Mouse (Mus musculus) spleen, adult 2 months (tissue): ENCODE data around the gene Ccl26. TPM values are rescaled to one million over a fixed set of nuclear protein-coding genes. Genes with fewer than 3 reads are reported as not detected.

Source experiments
- DNase-seq, 2 experiments: peaks; one replicate each; pipeline versions ENCODE4 v3.0.0 to v3.0.0-alpha.2; 2012 to 2021; ENCODE audit warnings: low spot score in 2 of 2, low read depth in 1 of 2
- H3K27ac ChIP-seq: fragments of 200-500 bp; 2 replicates; pipeline ENCODE4 v1.5.1; 2012; ENCODE audit warnings: low read length, inconsistent platforms; ENCODE audit not compliant: insufficient read depth
- H3K27me3 ChIP-seq: fragments of 200-500 bp; 2 replicates; pipeline ENCODE4 v1.6.1; 2012; ENCODE audit warnings: mild to moderate bottlenecking, moderate library complexity, low read length, inconsistent platforms; ENCODE audit not compliant: control insufficient read depth, insufficient read depth
- H3K36me3 ChIP-seq: fragments of 200-500 bp; 2 replicates; pipeline ENCODE4 v1.6.1; 2012; ENCODE audit warnings: mild to moderate bottlenecking, low read length, inconsistent platforms; ENCODE audit not compliant: control insufficient read depth, insufficient read depth
- H3K4me1 ChIP-seq: fragments of 200-500 bp; 2 replicates; pipeline ENCODE4 v1.6.1; 2011; ENCODE audit warnings: inconsistent platforms; ENCODE audit not compliant: control insufficient read depth, insufficient read depth, insufficient read length
- H3K4me3 ChIP-seq: fragments of 200-500 bp; 2 replicates; pipeline ENCODE4 v1.5.1; 2011; ENCODE audit warnings: mild to moderate bottlenecking, inconsistent platforms; ENCODE audit not compliant: insufficient read depth, insufficient read length; ENCODE audit errors: extremely low read depth
- CTCF ChIP-seq: fragments of 200-500 bp; IDR thresholded peaks from 2 replicates; pipeline ENCODE4 v1.5.1; 2011; ENCODE audit warnings: mild to moderate bottlenecking, inconsistent platforms; ENCODE audit not compliant: insufficient read depth, insufficient read length, insufficient replicate concordance; ENCODE audit errors: extremely low read depth
- POLR2A ChIP-seq: fragments of 200-500 bp; IDR thresholded peaks from 2 replicates; pipeline ENCODE4 v1.6.1; 2011; ENCODE audit warnings: low read depth, low read length, inconsistent platforms
- WGBS: fragments of 180-500 bp; shearing (Covaris S2); methylation state at CpG from one replicate; pipeline ENCODE4 v1.1.7; 2018; 5-methylcytosine and 5-hydroxymethylcytosine counted together
- polyA plus RNA-seq: library from polyadenylated mRNA; depleted of rRNA; stranded (reverse); fragments of >200 nt; gene quantifications from 2 replicates; pipeline ENCODE4 v1.2.3, GENCODE M21; 2012

Ccl26 gene
- polyA plus RNA-seq, 1 experiment, result not detected

DNA sequence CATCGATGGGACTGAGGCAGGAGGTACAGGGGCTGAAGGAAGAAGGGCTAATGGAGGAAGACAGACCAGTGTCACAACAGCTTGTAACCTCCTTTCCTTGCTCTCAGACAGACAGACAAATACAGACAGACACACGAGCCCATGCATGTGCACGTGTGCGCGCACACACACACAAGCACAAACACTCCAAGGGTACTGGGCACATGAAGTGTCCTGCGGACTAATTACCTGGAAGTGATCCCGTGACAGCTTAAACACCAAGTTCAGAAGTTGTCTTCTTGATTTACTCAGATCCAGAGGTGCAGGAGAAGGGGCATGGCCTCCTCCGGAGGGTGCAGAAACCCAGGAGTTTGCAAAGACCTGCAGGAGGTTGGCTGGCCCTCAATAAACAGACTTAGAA lies 22.3 kb upstream of the Ccl26 start:
- no peak for DNase-seq
- Histone ChIP-seq H3K4me1 (no peaks in the 10 kb centered on the region), H3K27me3 (no peaks in the 10 kb centered on the region), H3K4me3 (no peak overlapping the region), H3K36me3 (no peaks in the 10 kb centered on the region), H3K27ac (no peak overlapping the region)
- TF ChIP-seq CTCF (no peak), POLR2A (no peak)
- WGBS, result 92% methylated on average over 8 of the region's 8 CpGs

DNA sequence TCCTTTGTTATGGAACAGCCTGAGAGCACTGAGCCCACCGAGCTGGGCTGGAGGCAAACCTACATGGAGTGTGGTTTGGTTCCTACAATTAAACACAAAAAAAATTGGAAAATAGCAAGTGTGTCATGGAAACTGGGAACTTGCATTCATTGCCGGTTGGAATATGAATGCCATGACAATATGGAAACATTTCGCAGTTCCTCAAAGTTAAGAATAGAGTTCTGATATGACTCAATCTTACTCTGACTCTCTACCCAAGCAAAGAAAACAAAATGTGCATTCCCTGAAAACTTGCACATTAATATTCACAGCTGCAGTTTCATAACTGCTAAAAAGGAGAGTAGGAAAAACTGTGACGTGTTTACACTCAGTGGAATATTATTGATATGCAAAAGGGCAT lies 19.0 kb upstream of the Ccl26 start:
- H3K36me3 ChIP-seq, result no peaks in the 10 kb centered on the region
- H3K27ac ChIP-seq, result no peak overlapping the region
- 84% methylated on average over 4 of the region's 4 CpGs for WGBS
- H3K27me3 ChIP-seq, result no peaks in the 10 kb centered on the region
- no peak overlapping the region for H3K4me3 ChIP-seq
- no peak for DNase-seq
- no peaks in the 10 kb centered on the region for H3K4me1 ChIP-seq
- TF ChIP-seq CTCF (no peak), POLR2A (no peak)

DNA sequence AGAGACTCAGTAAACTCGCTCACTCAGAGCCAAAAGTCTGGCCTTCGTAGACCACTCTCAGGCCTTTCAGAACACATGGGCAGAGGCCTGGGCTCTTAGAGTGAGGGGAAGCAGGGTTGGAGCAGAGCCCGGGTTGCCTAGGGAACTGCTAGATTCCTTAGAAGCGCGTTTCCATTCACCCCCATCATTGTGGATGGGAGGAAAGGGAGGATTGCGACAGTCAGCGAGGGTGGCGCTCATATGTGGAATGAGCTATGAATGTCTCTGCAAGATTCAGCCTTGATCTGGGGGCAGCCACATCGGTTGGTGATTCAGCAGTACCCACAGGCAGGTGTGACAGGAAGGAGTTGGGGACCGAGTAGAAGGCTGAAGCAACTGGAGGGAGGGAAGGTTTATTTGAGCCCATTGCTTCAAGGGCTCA lies 16.0 kb upstream of the Ccl26 start:
- H3K27ac ChIP-seq, result no peak overlapping the region
- no peaks in the 10 kb centered on the region for H3K36me3 ChIP-seq
- no peak overlapping the region for H3K4me3 ChIP-seq
- H3K27me3 ChIP-seq, result no peaks in the 10 kb centered on the region
- WGBS, result 91% methylated on average over 10 of the region's 10 CpGs
- DNase-seq, result no peak
- H3K4me1 ChIP-seq, result no peaks in the 10 kb centered on the region
- TF ChIP-seq CTCF (no peak), POLR2A (no peak)

DNA sequence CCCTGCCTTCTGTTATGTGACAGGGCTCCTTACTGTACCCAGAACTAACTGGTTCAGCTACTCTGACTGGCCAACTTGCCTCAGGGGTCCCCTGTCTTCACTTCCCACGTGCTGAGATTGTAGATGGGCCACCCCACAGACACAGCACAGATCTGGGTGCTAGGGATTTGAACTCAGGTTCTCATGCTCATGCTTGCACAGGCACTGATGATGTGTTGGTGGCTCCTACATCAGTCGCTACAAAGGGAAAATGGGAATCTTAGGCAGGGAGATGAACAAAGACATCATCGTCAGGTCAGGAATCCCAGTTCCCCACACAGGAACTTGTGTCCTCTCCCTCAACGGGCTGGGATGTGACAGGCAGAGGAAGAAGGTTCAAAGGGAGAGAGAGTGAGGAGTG lies 12.7 kb upstream of the Ccl26 start:
- Histone ChIP-seq H3K27me3 (no peaks in the 10 kb centered on the region), H3K4me1 (no peaks in the 10 kb centered on the region), H3K36me3 (no peaks in the 10 kb centered on the region), H3K27ac (no peak overlapping the region), H3K4me3 (no peak overlapping the region)
- 86% methylated on average over 4 of the region's 4 CpGs for WGBS
- TF ChIP-seq POLR2A, result no peak
- TF ChIP-seq CTCF, result no peak
- DNase-seq, result no peak

- no peaks in the 10 kb centered on the region for H3K36me3 ChIP-seq
- TF ChIP-seq CTCF, result no peak
- TF ChIP-seq POLR2A, result no peak
- WGBS, result 17% methylated on average over 6 of the region's 6 CpGs
- H3K27me3 ChIP-seq, result no peaks in the 10 kb centered on the region
- no peak for DNase-seq
- H3K27ac ChIP-seq, result no peak within 1 kb of the TSS
- H3K4me3 ChIP-seq, result no peak within 1 kb of the TSS
- no peaks in the 10 kb centered on the region for H3K4me1 ChIP-seq
These were observed 9.6 kb upstream of the Ccl26 start, which contains the start of gene Ccl24 for GRCm38 (mm10) chr5:135573006-135573405. TSS of gene Ccl24 (minus strand) at chr5:135573049.

DNA sequence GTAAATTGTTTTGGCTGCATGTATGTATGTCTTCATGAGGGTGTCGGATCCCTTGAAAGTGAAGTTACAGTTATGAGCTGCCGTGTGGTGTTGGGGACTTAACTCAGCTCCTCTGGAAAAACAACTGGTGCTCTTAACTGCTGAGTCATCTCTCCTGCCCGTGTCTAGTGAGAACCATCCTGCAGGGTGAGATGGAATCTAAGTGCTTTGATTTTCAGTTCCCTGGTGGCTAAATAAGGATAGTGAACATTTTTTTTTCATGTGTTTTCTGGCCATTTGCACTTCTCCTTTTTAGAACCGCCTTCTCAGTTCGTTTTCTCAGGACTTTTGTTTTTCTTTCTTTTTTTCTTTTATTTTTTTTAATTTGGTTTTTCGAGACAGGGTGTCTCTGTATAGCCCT lies 5.3 kb upstream of the Ccl26 start:
- Histone ChIP-seq H3K4me1 (no peaks in the 10 kb centered on the region; the same call in 1 of the 2 replicates), H3K36me3 (no peaks in the 10 kb centered on the region), H3K4me3 (no peak overlapping the region), H3K27me3 (no peaks in the 10 kb centered on the region), H3K27ac (no peak overlapping the region)
- no peak for DNase-seq
- WGBS, result 12% methylated on average over 6 of the region's 6 CpGs
- no peak for TF ChIP-seq POLR2A
- no peak for TF ChIP-seq CTCF

DNA sequence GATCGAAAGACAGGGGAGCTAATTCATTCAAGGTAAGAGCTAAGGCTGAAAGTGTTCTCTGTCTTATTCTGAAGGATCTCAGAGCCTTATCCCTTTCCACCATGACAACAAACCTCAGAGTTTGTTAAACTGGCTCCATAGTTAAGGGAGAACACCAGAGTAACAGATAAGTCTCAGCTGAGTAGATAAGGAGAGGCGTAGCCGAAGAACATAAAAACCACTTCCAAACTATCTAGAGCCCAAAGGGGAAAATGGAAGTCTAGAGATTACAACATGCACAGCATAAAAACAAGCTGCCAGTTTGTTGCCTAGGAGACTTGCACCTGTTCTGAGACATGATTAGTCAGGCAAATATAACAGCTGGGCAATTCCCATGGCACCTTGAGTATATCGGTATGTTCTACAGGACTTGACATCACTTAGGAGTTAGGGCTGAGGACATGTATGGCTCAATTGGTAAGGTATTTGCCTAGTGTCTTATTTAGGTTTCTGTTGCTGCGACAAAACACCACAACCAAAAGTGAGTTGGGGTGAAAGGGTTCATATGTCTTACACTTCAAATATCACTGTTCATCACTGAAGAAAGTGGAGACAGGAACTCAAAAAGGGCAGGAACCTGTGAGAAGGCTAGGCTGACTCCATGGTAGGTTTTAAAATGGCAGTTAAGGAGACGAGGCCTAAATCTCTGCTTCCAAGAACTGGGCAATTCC lies 4.3 kb upstream of the Ccl26 start:
- Histone ChIP-seq H3K4me3 (no peak overlapping the region), H3K27ac (no peak overlapping the region), H3K27me3 (no peaks in the 10 kb centered on the region), H3K36me3 (no peaks in the 10 kb centered on the region), H3K4me1 (no peaks in the 10 kb centered on the region; the same call in 1 of the 2 replicates)
- no peak for DNase-seq
- no peak for TF ChIP-seq CTCF
- TF ChIP-seq POLR2A, result no peak
- 56% methylated on average over 6 of the region's 6 CpGs for WGBS
